Mouse (Mus musculus) testis, adult 2 months (tissue): ENCODE measurements around the gene Lman2l. TPM values are rescaled to one million over a fixed set of nuclear protein-coding genes. Genes with fewer than 3 reads are reported as not detected.

Experiments used
- H3K27ac ChIP-seq: fragments of 200-500 bp; 2 replicates; pipeline ENCODE4 v1.5.1; 2012; ENCODE audit warnings: low read depth, low read length; ENCODE audit not compliant: control insufficient read depth, insufficient read depth
- H3K27me3 ChIP-seq: fragments of 200-500 bp; 2 replicates; pipeline ENCODE4 v1.6.1; 2012; ENCODE audit warnings: mild to moderate bottlenecking, low read length, moderate library complexity; ENCODE audit not compliant: control insufficient read depth, insufficient read depth
- H3K36me3 ChIP-seq: fragments of 200-500 bp; 2 replicates; pipeline ENCODE4 v1.6.1; 2012; ENCODE audit warnings: mild to moderate bottlenecking, low read length; ENCODE audit not compliant: control insufficient read depth, insufficient read depth
- H3K4me1 ChIP-seq: fragments of 200-500 bp; 2 replicates; pipeline ENCODE4 v1.6.1; 2012; ENCODE audit warnings: low read length; ENCODE audit not compliant: control insufficient read depth, insufficient read depth
- H3K4me3 ChIP-seq: fragments of 200-500 bp; 2 replicates; pipeline ENCODE4 v1.5.1; 2012; ENCODE audit warnings: low read depth, mild to moderate bottlenecking, low read length, moderate library complexity, mixed read lengths; ENCODE audit not compliant: control insufficient read depth
- CTCF ChIP-seq: fragments of 200-500 bp; IDR thresholded peaks from 2 replicates; pipeline ENCODE4 v1.5.1; 2012; ENCODE audit warnings: low read depth, mild to moderate bottlenecking, inconsistent platforms, low read length, moderate library complexity; ENCODE audit not compliant: control insufficient read depth, insufficient read depth, insufficient replicate concordance
- POLR2A ChIP-seq: fragments of 200-500 bp; IDR thresholded peaks from 2 replicates; pipeline ENCODE4 v1.6.1; 2012; ENCODE audit warnings: low read depth, mild to moderate bottlenecking, inconsistent platforms, low read length, moderate library complexity; ENCODE audit not compliant: control insufficient read depth
- polyA plus RNA-seq: library from polyadenylated mRNA; depleted of rRNA; stranded (reverse); fragments of >200 nt; gene quantifications from 2 replicates; pipeline ENCODE4 v1.2.3, GENCODE M21; 2012; rRNA removed

The Lman2l gene
- polyA plus RNA-seq = 18.7 and 22.1 TPM in 2 replicates

DNA sequence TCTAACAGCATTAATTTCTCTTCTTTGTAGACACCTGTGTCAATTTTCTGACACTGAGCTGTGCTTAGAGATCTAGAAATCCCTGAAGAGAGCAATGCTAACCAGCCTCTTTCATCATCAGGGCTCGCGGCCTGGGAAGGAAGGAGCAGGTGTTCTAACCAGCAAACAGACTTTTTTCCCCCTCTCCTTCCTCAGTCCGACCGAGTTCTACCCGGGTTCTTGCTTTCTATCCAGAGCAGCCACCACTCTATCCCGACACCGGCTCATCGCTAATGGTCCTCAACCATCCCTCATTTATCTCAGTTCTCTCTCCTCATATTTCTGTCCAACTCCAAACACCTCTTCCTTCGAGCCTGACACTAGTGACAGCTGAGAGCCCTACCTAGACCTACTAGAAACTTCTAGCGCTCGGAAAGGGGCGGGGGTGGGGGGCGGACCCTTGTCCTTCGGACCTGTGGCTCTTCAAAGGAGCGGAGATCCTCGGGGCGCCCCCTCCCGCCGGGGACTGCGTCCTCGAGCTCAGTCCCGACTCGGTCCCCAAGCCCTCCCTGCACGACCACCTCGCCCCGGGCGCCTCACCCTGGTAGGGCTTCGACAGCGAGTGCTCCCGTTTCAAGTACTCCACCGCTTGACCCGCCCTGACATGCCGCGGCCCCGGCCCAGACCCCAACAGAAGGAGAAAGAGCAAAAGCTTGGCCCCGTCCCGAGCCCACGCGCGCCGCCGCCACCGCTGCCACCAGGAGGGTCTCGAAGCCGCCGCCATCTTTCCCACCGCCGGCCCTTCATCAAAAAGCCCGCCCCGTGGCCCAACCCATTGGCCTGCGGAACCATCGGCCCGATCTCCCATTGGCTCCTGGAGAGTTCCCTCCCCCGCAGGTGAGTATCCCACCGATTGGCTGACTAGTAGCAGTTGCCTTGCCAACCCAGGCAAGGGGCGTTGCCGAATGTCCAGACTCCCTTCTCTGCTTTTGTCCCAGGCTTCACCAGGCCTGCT, at the start of gene Lman2l:
TSS of gene Lman2l (minus strand) at position 801 of the 994 bp plus-strand sequence.
- Histone ChIP-seq H3K27ac (peak within 1 kb of the TSS; percentile 64), H3K4me1 (peaks cover 7% of the 10 kb centered on the region), H3K27me3 (no peaks in the 10 kb centered on the region), H3K4me3 (peak within 1 kb of the TSS; percentile 94), H3K36me3 (no peaks in the 10 kb centered on the region)
- TF ChIP-seq POLR2A (0 out of 2 replicates have a peak, but pooled peaks have one; percentile 62), CTCF (no peak)

DNA sequence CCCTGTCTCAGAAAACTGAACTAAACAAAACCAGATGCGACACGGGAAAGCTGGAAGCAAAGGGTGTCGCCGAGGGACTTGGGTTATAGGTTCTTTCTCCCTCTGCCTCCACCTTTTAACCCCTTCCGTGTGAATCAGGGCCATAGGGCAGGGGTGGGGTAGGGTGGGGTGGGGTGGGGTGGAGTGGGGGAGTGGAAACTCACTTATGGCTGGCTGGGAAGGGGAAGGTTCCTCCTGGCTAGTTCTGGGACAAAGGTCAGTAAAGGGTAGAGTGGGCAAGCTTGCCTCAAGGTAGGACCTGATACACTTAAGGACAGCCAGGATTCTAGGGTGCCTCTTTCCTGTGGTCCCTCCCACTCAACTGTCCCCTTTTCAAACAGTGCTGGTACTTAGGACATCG, 48.2 kb upstream of the Lman2l start:
- no peak for TF ChIP-seq CTCF
- TF ChIP-seq POLR2A = no peak

DNA sequence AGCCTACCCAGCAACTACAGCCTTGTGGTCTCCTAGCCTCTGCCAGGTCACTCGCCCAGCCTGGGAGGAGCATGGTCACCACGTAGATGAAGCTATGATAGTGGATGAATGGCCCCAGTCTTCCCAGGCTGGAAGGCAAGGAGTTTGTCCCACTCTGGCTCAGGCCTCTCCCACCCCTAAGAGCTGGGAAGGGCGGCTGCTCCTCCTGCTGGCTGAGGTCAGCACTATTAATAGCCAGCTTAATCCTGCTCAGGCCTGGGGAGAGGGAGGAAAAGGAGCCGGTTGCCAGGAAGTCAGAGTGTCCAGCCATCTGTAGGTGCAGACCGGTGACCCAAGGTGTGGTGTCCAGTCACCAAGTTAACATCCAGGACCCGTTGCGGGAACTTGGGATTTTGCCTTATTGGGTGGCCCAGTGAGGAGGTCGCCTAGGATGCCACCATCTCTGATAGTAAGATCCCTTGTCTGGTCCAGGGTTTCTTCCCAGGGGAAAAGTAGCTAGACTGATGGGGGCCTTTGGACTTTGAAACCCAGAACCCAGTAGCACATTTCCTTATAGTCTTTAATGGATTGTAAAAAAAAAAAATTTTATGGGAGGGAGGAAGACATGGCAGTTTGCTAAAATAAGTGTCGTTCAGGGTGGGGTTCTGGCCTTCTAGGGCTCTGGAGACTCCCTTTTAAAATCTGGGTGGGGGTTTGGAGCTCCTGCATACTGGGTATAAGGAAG, 47.5 kb upstream of the Lman2l start:
- H3K27me3 ChIP-seq = no peaks in the 10 kb centered on the region
- TF ChIP-seq CTCF = peak; percentile 30; the same call in 1 of the 2 replicates
- no peak for TF ChIP-seq POLR2A
- H3K4me1 ChIP-seq = no peaks in the 10 kb centered on the region
- no peaks in the 10 kb centered on the region for H3K36me3 ChIP-seq
- H3K27ac ChIP-seq = no peak overlapping the region
- H3K4me3 ChIP-seq = no peak overlapping the region

More for the DNA sequence above, 48.2 kb upstream of the Lman2l start:
- H3K27ac ChIP-seq = no peak overlapping the region
- H3K4me3 ChIP-seq = no peak overlapping the region
- H3K27me3 ChIP-seq = no peaks in the 10 kb centered on the region
- H3K36me3 ChIP-seq = no peaks in the 10 kb centered on the region
- H3K4me1 ChIP-seq = no peaks in the 10 kb centered on the region

DNA sequence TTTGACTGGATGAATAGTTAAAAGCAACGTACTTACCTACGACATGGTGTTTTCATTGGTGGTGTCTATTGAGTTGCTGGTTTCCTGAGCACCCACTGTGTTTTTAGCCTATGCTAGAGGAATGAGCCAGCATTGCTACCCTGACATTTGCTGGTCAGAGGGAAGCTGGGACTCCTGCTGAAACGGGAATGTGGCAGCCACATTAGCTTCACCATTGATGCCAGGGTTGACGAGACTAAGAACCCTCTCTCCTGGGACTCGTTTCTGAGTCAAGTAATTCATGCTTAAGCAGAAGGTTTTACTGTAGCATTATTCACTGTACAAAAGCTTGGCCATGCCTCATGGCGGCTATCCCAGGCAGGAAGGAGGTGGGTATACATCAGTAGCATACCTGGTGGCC, 44.6 kb upstream of the Lman2l start:
- no peak overlapping the region for H3K4me3 ChIP-seq
- no peak overlapping the region for H3K27ac ChIP-seq
- TF ChIP-seq CTCF (no peak), POLR2A (no peak)
- no peaks in the 10 kb centered on the region for H3K27me3 ChIP-seq
- H3K36me3 ChIP-seq = no peaks in the 10 kb centered on the region
- H3K4me1 ChIP-seq = no peaks in the 10 kb centered on the region

DNA sequence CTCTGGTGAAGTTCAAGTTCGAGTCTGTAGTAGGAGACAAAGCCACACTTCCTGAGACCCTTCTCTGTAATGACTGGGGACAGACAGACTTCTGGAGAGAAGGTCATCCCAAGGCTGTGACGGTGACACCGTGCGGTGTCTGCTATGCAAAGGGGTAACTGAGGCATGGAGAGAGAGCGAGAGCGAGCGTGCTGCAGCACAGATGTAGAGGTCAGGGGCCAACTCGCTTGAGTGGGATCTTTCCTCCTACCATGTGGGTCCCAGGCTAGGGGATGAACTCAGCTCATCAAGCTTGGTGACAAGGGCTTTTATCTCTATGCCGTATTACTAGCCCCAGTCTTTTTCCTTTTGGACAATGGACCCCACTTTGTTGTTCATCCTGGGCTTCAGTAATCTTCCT, 42.0 kb upstream of the Lman2l start:
- Histone ChIP-seq H3K4me3 (no peak overlapping the region), H3K36me3 (no peaks in the 10 kb centered on the region), H3K4me1 (no peaks in the 10 kb centered on the region), H3K27ac (no peak overlapping the region), H3K27me3 (no peaks in the 10 kb centered on the region)
- no peak for TF ChIP-seq CTCF
- no peak for TF ChIP-seq POLR2A

DNA sequence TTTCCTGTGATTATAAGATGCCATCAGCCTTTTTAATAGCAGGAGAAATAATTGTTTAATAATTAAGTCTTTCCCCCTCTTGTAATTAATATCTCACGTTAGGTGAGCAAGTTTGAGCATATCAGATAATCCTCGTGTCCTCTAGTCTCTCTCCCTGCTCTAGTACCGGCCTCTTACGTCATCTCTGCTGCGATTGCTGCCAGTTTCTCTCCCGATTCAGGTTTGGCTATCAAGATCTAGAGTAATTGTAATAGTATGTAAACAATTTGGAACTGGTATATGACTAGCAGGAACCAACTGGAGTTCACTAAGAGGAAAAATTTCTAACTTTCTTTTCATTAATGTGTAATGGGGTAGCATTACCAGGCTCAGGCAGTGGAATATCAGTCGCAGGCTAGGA, 40.0 kb upstream of the Lman2l start:
- no peaks in the 10 kb centered on the region for H3K36me3 ChIP-seq
- no peak overlapping the region for H3K4me3 ChIP-seq
- H3K4me1 ChIP-seq = no peaks in the 10 kb centered on the region
- H3K27ac ChIP-seq = no peak overlapping the region
- no peaks in the 10 kb centered on the region for H3K27me3 ChIP-seq
- no peak for TF ChIP-seq CTCF
- TF ChIP-seq POLR2A = no peak

DNA sequence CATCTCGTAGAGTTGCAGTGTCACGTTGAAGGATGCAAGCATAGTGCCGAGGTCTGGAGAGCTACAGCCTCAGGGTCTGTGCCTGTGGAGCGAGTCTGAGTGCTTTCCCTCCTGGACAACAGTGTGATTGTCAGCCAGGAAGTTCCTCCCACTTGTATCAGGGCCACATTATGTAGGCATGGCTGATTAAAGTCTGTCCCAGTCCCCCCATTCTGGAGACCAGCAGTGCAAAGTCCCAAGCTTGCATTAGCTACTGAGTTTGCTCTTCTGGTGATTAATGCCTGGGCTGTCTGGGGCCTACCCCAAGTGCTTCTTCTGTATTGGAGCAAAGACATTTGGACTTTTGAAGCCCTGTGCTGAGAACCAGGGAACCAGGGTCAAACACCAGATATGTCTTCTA, 38.8 kb upstream of the Lman2l start:
- TF ChIP-seq POLR2A (no peak), CTCF (no peak)
- Histone ChIP-seq H3K36me3 (no peaks in the 10 kb centered on the region), H3K4me1 (no peaks in the 10 kb centered on the region), H3K27me3 (no peaks in the 10 kb centered on the region), H3K4me3 (no peak overlapping the region), H3K27ac (no peak overlapping the region)
